7 mouse cellular contexts compared by ENCODE assay signal in the genomic region with DNA sequence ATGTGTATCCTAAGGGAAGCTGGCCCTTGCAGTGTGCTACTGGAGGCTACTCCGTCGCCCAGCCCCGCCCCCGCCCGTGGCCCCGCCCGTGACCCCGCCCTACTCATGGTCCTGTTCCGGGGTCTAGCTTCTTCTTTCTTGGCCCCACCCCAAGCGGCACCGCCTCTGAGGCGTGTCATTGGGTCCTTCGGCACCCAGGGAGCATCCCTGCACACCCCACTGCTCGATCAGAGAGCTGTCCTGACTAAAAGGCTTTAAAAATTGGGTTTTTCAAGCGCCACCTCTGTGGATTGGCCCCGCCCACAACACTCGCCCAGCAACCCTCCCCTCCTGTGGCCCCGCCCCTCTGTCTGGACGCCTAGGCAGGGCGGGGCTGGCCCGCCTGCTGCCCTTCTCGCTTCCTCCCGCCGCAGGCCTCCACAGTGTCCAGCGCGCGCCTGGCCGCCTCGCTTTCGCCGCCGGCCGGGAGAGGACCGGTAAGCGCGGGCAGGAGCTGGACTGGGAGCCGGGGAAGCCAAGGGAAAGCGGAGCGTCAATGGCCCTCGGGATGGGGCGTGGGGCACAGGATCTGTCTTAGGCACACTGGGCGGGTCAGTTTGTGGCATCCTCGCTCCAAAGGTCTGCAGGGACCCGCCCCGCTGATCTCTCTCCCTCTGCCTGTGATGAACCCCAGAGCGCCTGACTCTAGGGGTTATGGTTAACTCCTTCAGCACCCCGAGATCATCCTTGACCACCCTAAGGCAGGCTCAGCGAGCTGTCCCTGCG. TPM values are rescaled to one million over a fixed set of nuclear protein-coding genes. Genes with fewer than 3 reads are reported as not detected.
DNase-seq lines count a peak whose midpoint lies in the region; ATAC-seq lines count a peak whose summit lies in the region.

A gene (plus strand): TSS at position 193 of the 765 bp plus-strand sequence.

- peak within 1 kb of the TSS; percentile 65 for H3K4me3 ChIP-seq in embryonic facial prominence, embryonic 10.5 days
- H3K4me3 ChIP-seq in limb, embryonic 11.5 days (ENCODE audit: low read depth, low read length): peak within 1 kb of the TSS; percentile 57
- H3K4me3 ChIP-seq in midbrain, embryonic 14.5 days (replicated peaks; ENCODE audit: low read depth, low read length): peak within 1 kb of the TSS; percentile 51

- H3K9ac ChIP-seq in limb, embryonic 11.5 days (ENCODE audit: low read length): peak within 1 kb of the TSS; percentile 69
- H3K9ac ChIP-seq in midbrain, embryonic 14.5 days (replicated peaks; ENCODE audit: low read length): peak within 1 kb of the TSS; percentile 63

- no peaks in the 10 kb centered on the region for H3K36me3 ChIP-seq in embryonic facial prominence, embryonic 10.5 days (replicated peaks)
- H3K36me3 ChIP-seq in limb, embryonic 11.5 days (ENCODE audit: control insufficient read depth, insufficient read depth, low read length): no peaks in the 10 kb centered on the region
- no peaks in the 10 kb centered on the region for H3K36me3 ChIP-seq in midbrain, embryonic 14.5 days (ENCODE audit: control insufficient read depth, insufficient read depth, low read length)

- H3K27me3 ChIP-seq in embryonic facial prominence, embryonic 10.5 days (replicated peaks; ENCODE audit: low read depth, poor library complexity, severe bottlenecking): peaks cover 34% of the 10 kb centered on the region
- H3K27me3 ChIP-seq in limb, embryonic 11.5 days (ENCODE audit: control insufficient read depth, insufficient read depth, low read length): no peaks in the 10 kb centered on the region
- no peaks in the 10 kb centered on the region for H3K27me3 ChIP-seq in midbrain, embryonic 14.5 days (ENCODE audit: control insufficient read depth, insufficient read depth, low read length)

- H3K9me3 ChIP-seq in embryonic facial prominence, embryonic 10.5 days: no peaks in the 10 kb centered on the region
- no peaks in the 10 kb centered on the region for H3K9me3 ChIP-seq in limb, embryonic 11.5 days (ENCODE audit: control insufficient read depth, low read length)
- no peaks in the 10 kb centered on the region for H3K9me3 ChIP-seq in midbrain, embryonic 14.5 days (ENCODE audit: control insufficient read depth, low read length)

- peak within 1 kb of the TSS; percentile 82 for H3K27ac ChIP-seq in embryonic facial prominence, embryonic 10.5 days (replicated peaks)
- no peak within 1 kb of the TSS for H3K27ac ChIP-seq in limb, embryonic 11.5 days (replicated peaks; ENCODE audit: low read depth, low read length)
- H3K27ac ChIP-seq in midbrain, embryonic 14.5 days (replicated peaks; ENCODE audit: low read depth, low read length): no peak within 1 kb of the TSS

- H3K4me2 ChIP-seq in limb, embryonic 11.5 days (ENCODE audit: low read depth, severe bottlenecking): peak within 1 kb of the TSS; percentile 84
- H3K4me2 ChIP-seq in midbrain, embryonic 14.5 days (ENCODE audit: low read length): peak within 1 kb of the TSS; percentile 75

- peak; percentile 95 for DNase-seq in adrenal gland, postnatal 10 days
- peak; percentile 92 for DNase-seq in embryonic facial prominence, embryonic 10.5 days (ENCODE audit: low spot score)
- DNase-seq in kidney, adult 18-20 months: peak; percentile 96
- peak; percentile 87 for DNase-seq in limb, embryonic 11.5 days (ENCODE audit: low spot score)
- peak; percentile 89 for DNase-seq in midbrain, embryonic 14.5 days
- DNase-seq in spleen, adult 18-20 months: peak; percentile 83 to 91

- under 1% methylated on average over 49 of the region's 49 CpGs for WGBS in embryonic facial prominence, embryonic 10.5 days
- under 1% methylated on average over 49 of the region's 49 CpGs for WGBS in limb, embryonic 11.5 days
- WGBS in midbrain, embryonic 14.5 days: 1% methylated on average over 49 of the region's 49 CpGs

- H3K4me1 ChIP-seq in embryonic facial prominence, embryonic 10.5 days: peaks cover 19% of the 10 kb centered on the region
- peaks cover 3% of the 10 kb centered on the region; the same call in 1 of the 2 replicates for H3K4me1 ChIP-seq in limb, embryonic 11.5 days (ENCODE audit: control insufficient read depth, insufficient read depth, low read length)
- H3K4me1 ChIP-seq in midbrain, embryonic 14.5 days (ENCODE audit: control insufficient read depth, insufficient read depth, low read length): 0 out of 2 replicates have a peak, but pooled peaks cover 3% of the 10 kb centered on the region

- peak; percentile 79 for ATAC-seq in granulocyte monocyte progenitor cell, adult 5-6 weeks (replicated peaks; ENCODE audit: poor library complexity, severe bottlenecking)
- ATAC-seq in limb, embryonic 11.5 days (ENCODE audit: insufficient number of reproducible peaks, low FRiP score, low TSS enrichment, low read depth): peak; percentile 94
- peak; percentile 90 for ATAC-seq in midbrain, embryonic 14.5 days (ENCODE audit: low FRiP score, low TSS enrichment)

RNA-seq across cellular contexts. Expression of the gene that starts here (rescaled TPM):
- total RNA-seq in adrenal gland, postnatal 10 days (2021): 10 to 100 TPM; 20.8 to 25.2 TPM
- polyA plus RNA-seq in embryonic facial prominence, embryonic 10.5 days (2016; fragmentation: Nextera tagmentation; extraction: Ambion mirVana): 1.7 and 2.2 TPM in 2 replicates
- 2.9 and 5.5 TPM in 2 replicates for total RNA-seq in granulocyte monocyte progenitor cell, adult 5-6 weeks (2014; fragmentation: Nextera tagmentation)
- total RNA-seq in granulocyte monocyte progenitor cell, adult 5-6 weeks (2017): 1.9 and 2.3 TPM in 2 replicates
- 2.0 and 2.2 TPM in 2 replicates for polyA plus RNA-seq in limb, embryonic 11.5 days (2014; fragmentation: Nextera tagmentation; extraction: Ambion mirVana)
- polyA plus RNA-seq in midbrain, embryonic 14.5 days (2014; fragmentation: Nextera tagmentation; extraction: Ambion mirVana): 4.7 and 5.3 TPM in 2 replicates
